Mouse (Mus musculus) left cerebral cortex, adult 8-10 months (tissue): ENCODE measurements around the gene 1700031F05Rik. TPM values are rescaled to one million over a fixed set of nuclear protein-coding genes. Genes with fewer than 3 reads are reported as not detected.
"Not testable (repeated sequence)": the region's sequence is repeated elsewhere in the genome, so short reads cannot be mapped to it uniquely, and the experiment has no call there.

ENCODE experiments used
- DNase-seq, 2 experiments: peaks; one replicate each; pipeline ENCODE4 v3.0.0; 2022; ENCODE audit warnings: low spot score in 2 of 2
- total RNA-seq, 4 experiments: library from RNA; stranded (reverse); gene quantifications; 2 replicates each; pipeline ENCODE4 v1.2.4; 2022

The 1700031F05Rik gene
- total RNA-seq, result not detected

DNA sequence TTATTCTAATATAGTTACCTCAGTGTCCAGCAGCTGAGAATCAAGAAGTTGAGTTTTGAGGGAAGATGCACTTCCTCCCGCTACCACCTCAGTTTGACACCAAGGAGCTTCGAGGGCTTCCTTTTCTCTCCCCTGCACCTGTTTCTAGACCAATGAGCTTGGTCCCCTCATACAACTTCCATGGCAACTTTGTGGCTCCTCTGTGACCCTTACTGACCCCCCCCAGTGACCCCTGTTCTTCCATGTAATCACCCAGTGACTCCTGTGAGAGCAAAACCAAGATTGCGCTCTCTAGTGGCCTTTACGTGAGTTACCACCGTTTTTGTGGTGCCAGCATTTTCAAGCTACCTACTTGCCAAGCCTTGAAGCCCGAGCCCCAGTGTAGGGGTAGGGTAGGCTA, at the start of gene 1700031F05Rik:
TSS of gene 1700031F05Rik (minus strand) at position 101 of the 400 bp plus-strand sequence.
- no peak for DNase-seq

DNA sequence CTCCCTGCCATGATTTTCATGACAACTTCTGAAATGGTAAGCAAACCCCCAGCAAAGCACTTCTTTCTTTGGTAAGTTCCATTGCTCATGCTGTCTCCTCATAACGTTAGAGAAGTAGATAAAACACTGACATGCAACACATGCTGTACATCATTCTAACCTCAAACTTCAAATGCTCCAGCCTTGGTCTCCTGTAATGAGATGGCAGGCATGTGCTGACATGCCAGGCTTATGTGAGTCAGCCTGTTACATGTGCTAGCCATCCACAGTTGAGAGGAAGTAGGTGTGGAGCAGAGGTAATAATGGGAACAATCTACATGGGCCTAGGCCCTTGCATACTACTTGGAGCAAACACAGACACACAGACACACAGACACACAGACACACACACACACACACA, 47.1 kb upstream of the 1700031F05Rik start:
- not testable (repeated sequence) for DNase-seq

DNA sequence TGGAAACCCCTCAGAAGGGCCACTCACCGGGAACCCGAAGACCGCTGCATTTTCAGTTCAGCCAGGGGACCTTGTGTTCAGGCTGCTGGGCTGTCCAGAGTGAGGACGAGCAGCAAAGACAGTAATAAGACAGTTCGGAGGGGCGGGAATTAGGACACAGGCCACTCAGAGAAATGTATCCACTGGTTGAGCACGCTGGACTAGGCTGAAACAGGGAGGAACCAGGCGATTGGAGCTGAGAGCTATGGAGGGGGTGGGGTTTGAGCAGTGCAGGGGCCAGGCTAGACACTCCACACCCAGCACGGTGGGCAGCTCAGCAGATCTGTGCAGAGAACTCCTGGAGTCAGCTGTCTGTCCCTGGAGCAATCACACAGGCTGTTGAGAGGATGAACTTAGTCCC, 40.8 kb upstream of the 1700031F05Rik start, which contains the start of the genes Dmrtc1a and 1700011M02Rik:
TSS of gene Dmrtc1a (minus strand) at position 101 of the 400 bp plus-strand sequence.
TSS of gene 1700011M02Rik (plus strand) at position 319 of the 400 bp plus-strand sequence.
- DNase-seq, result not testable (repeated sequence)

DNA sequence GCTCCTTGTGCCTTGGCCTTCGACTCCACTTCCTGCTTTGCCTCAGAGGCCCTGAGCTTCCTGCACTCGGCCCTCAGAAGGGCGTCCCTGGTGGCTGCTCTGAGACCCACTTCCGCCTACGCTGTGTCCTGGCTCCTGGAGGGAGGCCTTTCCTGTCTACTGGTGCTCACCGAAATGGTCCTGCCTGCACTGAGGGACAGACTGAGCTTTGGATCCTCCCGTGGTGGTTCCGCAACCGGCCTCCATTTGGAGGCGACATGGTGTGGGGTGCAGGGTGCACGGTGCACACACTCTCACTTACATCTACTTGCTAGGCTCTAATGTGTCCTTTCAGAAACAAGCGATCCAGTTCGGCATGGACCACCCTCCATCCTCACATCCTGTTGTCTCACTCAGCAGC, 13.3 kb downstream of the 1700031F05Rik start, which contains the start of gene Dmrtc1c2:
TSS of gene Dmrtc1c2 (minus strand) at position 101 of the 400 bp plus-strand sequence.
- not testable (repeated sequence) for DNase-seq

DNA sequence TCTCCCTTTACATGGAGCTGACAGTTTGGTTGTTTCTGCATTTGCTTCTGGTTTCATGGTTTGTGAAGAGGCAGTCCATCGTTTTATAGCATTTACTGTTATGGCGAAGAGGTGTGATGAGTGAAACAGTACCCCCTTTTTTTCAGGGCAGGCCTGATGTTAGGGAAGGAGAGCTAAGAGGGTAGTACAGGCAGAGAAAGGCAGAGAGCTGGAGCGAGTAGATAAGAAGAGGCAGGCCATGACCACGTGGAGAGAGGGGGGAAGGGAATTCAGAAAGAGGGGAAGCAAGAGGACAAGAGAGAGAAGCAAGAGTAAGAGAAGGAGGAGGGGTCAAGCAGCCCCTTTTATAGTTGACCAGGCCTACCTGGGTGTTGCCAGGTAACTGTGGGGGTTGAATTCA, 55.5 kb downstream of the 1700031F05Rik start:
- DNase-seq, result no peak

Other genes with a start within 250 kb of the 1700031F05Rik start
- gene Phka1, start 223.7 kb downstream of the 1700031F05Rik start, total RNA-seq, result 10 to 100 TPM; 16.6 to 21.2 (median 17.7) TPM
- not detected for gene Gm3880, start 181.0 kb downstream of the 1700031F05Rik start, total RNA-seq
- not detected for gene Gm9112, start 160.3 kb downstream of the 1700031F05Rik start, total RNA-seq
- not detected for gene Dmrtc1b, start 160.1 kb downstream of the 1700031F05Rik start, total RNA-seq
- gene Dmrtc1c1, start 65.0 kb downstream of the 1700031F05Rik start, total RNA-seq, result not detected
- gene Dmrtc1c2, start 13.4 kb downstream of the 1700031F05Rik start, total RNA-seq, result not detected
- gene Dmrtc1a, start 40.7 kb upstream of the 1700031F05Rik start, total RNA-seq, result 10 to 100 TPM in 1 of 4 experiments, 1 to 10 TPM in 3; 7.8 to 10.1 (median 9.0) TPM
- not detected for gene 1700011M02Rik, start 40.9 kb upstream of the 1700031F05Rik start, total RNA-seq
- not detected for gene 1700018G05Rik, start 60.4 kb upstream of the 1700031F05Rik start, total RNA-seq